8 mouse cellular contexts compared by ENCODE assay signal in the genomic region with DNA sequence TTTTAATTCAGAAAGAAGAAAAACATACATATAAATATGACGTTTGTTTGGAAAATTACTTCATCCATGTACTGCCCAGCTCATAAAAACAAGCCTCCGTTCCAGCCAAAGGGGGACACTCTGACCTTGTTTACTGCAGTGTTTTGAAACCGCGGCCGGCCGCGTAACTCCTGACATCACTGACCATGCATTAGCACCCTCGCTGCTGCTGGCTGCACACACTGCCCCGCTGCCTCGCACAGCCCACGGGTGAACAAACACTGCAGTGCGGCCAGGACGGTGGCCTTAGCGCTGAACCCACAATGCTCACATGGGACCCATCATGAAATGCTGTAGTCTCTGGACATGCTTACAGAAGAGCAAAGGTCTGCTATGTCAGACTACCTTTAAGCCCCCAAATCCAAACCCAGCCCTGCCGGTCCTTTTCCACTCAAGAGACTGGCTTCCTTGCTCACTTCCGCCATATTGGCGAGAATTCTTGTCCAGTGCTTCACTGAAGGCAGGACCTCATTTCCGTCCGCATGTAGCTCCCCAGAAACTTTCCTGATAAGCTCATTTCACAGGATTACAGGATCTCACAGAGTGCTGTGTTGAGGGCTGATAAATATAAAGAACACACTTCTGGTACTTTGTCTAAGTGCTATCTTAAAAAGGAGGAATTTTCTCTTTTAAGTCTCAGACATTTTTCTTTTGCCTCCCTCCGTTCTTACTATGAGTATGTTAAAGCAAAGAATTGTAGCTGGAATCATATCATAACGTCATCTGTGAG.
DNase-seq lines count a peak whose midpoint lies in the region; ATAC-seq and TF ChIP-seq lines count a peak whose summit lies in the region.

No protein-coding gene starts in this region.

- H3K36me3 ChIP-seq in heart, embryonic 12.5 days: no peaks in the 10 kb centered on the region
- H3K36me3 ChIP-seq in liver, embryonic 13.5 days: peaks cover 8% of the 10 kb centered on the region; the same call in 1 of the 2 replicates

- H3K4me3 ChIP-seq in layer of hippocampus, adult 2 months: peak overlapping the region; percentile 36; the same call in 1 of the 2 replicates
- H3K4me3 ChIP-seq in heart, embryonic 12.5 days: no peak overlapping the region
- H3K4me3 ChIP-seq in liver, embryonic 13.5 days (replicated peaks): peak overlapping the region; percentile 25

- H3K27ac ChIP-seq in layer of hippocampus, adult 2 months: peak overlapping the region; percentile 86
- peak overlapping the region; percentile 57 for H3K27ac ChIP-seq in heart, embryonic 12.5 days (ENCODE audit: poor library complexity, severe bottlenecking)
- peak overlapping the region; percentile 76 for H3K27ac ChIP-seq in liver, embryonic 13.5 days

- TF ChIP-seq CTCF in layer of hippocampus, adult 2 months (conservative IDR thresholded peaks at IDR 0.05): no peak

- no peak for ATAC-seq in heart, embryonic 12.5 days (ENCODE audit: insufficient number of reproducible peaks, low FRiP score)
- ATAC-seq in liver, embryonic 13.5 days (ENCODE audit: low read depth): peak; percentile 48; the same call in 1 of the 2 replicates

- no peaks in the 10 kb centered on the region for H3K27me3 ChIP-seq in heart, embryonic 12.5 days (replicated peaks)
- no peaks in the 10 kb centered on the region for H3K27me3 ChIP-seq in liver, embryonic 13.5 days

- intact Hi-C loops in left cerebral cortex, postnatal 4 days (cut with DNase I): no loop called here

- DNase-seq in layer of hippocampus, adult 2 months (ENCODE audit: low spot score in 2 of 2): no peak
- no peak for DNase-seq in layer of hippocampus, postnatal 36 days
- no peak for DNase-seq in liver, embryonic 13.5 days
- DNase-seq in natural killer cell, adult 2 months (ENCODE audit: low spot score in 2 of 2): peak; percentile 60 to 74
- DNase-seq in left cerebral cortex, postnatal 4 days: no peak
- no peak for DNase-seq in cerebellum, adult 9-11 months
- DNase-seq in urinary bladder, postnatal 25 days (ENCODE audit: low spot score): no peak

- no peak overlapping the region for H3K4me2 ChIP-seq in heart, embryonic 12.5 days
- H3K4me2 ChIP-seq in liver, embryonic 13.5 days: peak overlapping the region; percentile 59

- no peak overlapping the region for H3K9ac ChIP-seq in heart, embryonic 12.5 days
- H3K9ac ChIP-seq in liver, embryonic 13.5 days: peak overlapping the region; percentile 41; the same call in 1 of the 2 replicates

- peaks cover 7% of the 10 kb centered on the region for H3K9me3 ChIP-seq in heart, embryonic 12.5 days (replicated peaks)
- peaks cover 5% of the 10 kb centered on the region for H3K9me3 ChIP-seq in liver, embryonic 13.5 days (replicated peaks)

- WGBS in heart, embryonic 12.5 days: 72% methylated on average over 21 of the region's 21 CpGs
- WGBS in liver, embryonic 13.5 days (ENCODE audit: insufficient replicate concordance): 68% methylated on average over 21 of the region's 21 CpGs

- peaks cover 56% of the 10 kb centered on the region for H3K4me1 ChIP-seq in heart, embryonic 12.5 days (replicated peaks)
- H3K4me1 ChIP-seq in liver, embryonic 13.5 days (replicated peaks): peaks cover 63% of the 10 kb centered on the region

Comparison
In these comparisons a context has a peak if more than half of its experiments do, and no peak if none do; other contexts are left out.
1. DNase-seq: peak in natural killer cell, adult 2 months (2 of 2); none in layer of hippocampus, adult 2 months (0 of 2), layer of hippocampus, postnatal 36 days (0 of 2), liver, embryonic 13.5 days (single experiment), left cerebral cortex, postnatal 4 days (single experiment), cerebellum, adult 9-11 months (single experiment) and urinary bladder, postnatal 25 days (single experiment).
2. Peak in every context shown above with its lines, with median percentiles within 50 percentile points of each other: H3K27ac ChIP-seq.